Mouse (Mus musculus) MEL (cell line): ENCODE measurements at regions not wholly inside any gene's neighbourhood (a gene's known extent, or its start where the extent isn't known, plus 50 kb on each side); places are given as distances from the start of the nearest gene placed in this dataset.

Source experiments
- CHD1 ChIP-seq: IDR thresholded peaks from 2 replicates; pipeline ENCODE4 v1.6.1; 2012; ENCODE audit warnings: low read depth, mild to moderate bottlenecking, inconsistent platforms, low read length, improper control_type of control experiment
- CTCF ChIP-seq, 3 experiments: IDR thresholded peaks in 2 of 3; conservative IDR thresholded peaks in 1 of 3; 2 replicates each; pipeline ENCODE4 v1.5.1; 2011 to 2012; ENCODE audit warnings: low read length in 3 of 3, low read depth in 2 of 3, mild to moderate bottlenecking in 2 of 3, improper control_type of control experiment in 1 of 3, inconsistent platforms in 1 of 3, mixed read lengths in 1 of 3, moderate library complexity in 1 of 3; ENCODE audit not compliant: control insufficient read depth in 1 of 3, insufficient read depth in 1 of 3, poor library complexity in 1 of 3, severe bottlenecking in 1 of 3
- GATA1 ChIP-seq: IDR thresholded peaks from 2 replicates; pipeline ENCODE4 v1.6.1; 2011; ENCODE audit warnings: low read depth, low read length, improper control_type of control experiment
- MXI1 ChIP-seq: IDR thresholded peaks from 2 replicates; pipeline ENCODE4 v1.6.1; 2011; ENCODE audit warnings: mild to moderate bottlenecking, low read depth, low read length, improper control_type of control experiment
- POLR2A ChIP-seq, 2 experiments: IDR thresholded peaks; 2 replicates each; pipeline ENCODE4 v1.6.1; 2011 to 2012; ENCODE audit warnings: low read length in 2 of 2, mild to moderate bottlenecking in 2 of 2, control low read depth in 1 of 2, improper control_type of control experiment in 1 of 2, low read depth in 1 of 2, moderate library complexity in 1 of 2; ENCODE audit not compliant: control insufficient read depth in 1 of 2, insufficient read depth in 1 of 2, poor library complexity in 1 of 2

DNA sequence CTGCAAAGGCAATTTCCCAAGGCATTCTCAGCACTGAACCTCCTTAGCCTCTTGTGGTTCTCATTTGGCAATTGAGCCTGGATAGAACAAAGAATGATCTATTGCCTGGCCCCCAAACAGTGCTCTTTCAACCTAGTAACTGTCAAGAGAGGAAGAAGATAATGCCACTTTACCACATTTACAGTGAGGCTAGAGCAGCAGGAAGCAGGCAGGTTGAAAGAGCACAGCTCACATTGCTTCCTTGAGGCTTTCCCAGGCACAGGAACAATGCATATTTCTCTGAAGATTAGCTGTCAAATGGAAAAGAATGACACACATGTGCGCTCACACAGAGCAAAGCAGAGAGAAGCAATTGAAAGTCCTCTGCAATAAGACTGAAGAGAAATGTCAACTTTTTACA lies 1221.0 kb upstream of the Flrt2 start:
- no peak for TF ChIP-seq CTCF (IDR thresholded peaks at IDR 0.05 in 2 of 3, conservative IDR thresholded peaks at IDR 0.05 in 1 of 3; ENCODE audit: control insufficient read depth in 1 of 3, insufficient read depth in 1 of 3, low read depth in 2 of 3, low read length in 3 of 3, poor library complexity in 1 of 3, severe bottlenecking in 1 of 3)
- TF ChIP-seq CHD1, result no peak
- TF ChIP-seq POLR2A (IDR thresholded peaks at IDR 0.05; ENCODE audit: control insufficient read depth in 1 of 2, insufficient read depth in 1 of 2, low read depth in 1 of 2, low read length in 2 of 2, poor library complexity in 1 of 2), result no peak
- no peak for TF ChIP-seq MXI1
- TF ChIP-seq GATA1, result no peak
